Mouse (Mus musculus): ENCODE data around the gene Mdga2.

DNA sequence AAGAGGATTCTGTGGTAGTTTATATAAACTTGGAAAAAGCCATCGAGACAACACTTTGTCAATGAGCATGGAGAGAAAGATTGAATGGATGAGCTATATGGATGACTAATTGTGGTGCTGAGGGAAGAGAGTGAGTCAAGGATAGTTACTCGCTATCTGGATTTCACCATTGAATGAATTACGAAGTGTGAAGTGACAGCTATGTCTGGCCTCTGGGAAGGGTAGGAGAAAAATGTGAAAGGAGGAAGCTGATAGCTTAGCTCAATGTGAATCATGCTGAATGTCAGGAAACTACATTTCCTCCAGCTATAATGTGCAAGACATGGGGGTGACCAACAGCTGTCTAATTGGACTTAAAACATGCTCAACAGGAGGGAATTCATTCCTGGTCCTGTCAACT is 487.8 kb downstream of the Mdga2 start:
- TF ChIP-seq CTCF (IDR thresholded peaks at IDR 0.05; ENCODE audit: low read depth, low read length) (no peak), POLR2A (IDR thresholded peaks at IDR 0.05; ENCODE audit: insufficient read depth, low read length) (no peak)

Data from ES-Bruce4 (cell line).